Mouse (Mus musculus): Measurements from ENCODE around the gene Olfr303. TPM values are rescaled to one million over a fixed set of nuclear protein-coding genes. Genes with fewer than 3 reads are reported as not detected.
"Not testable (repeated sequence)": the region's sequence is repeated elsewhere in the genome, so short reads cannot be mapped to it uniquely, and the experiment has no call there.

Gene Olfr303
- total RNA-seq (2014; rRNA removed): not detected in 2 replicates
- not detected in 2 replicates for polyA plus RNA-seq (2012; rRNA removed)

- Histone ChIP-seq H3K27me3 (ENCODE audit: control insufficient read depth, insufficient read depth, low read length) (no peaks in the 10 kb centered on the region), H3K4me1 (ENCODE audit: control insufficient read depth, insufficient read depth, low read length) (no peaks in the 10 kb centered on the region), H3K36me3 (ENCODE audit: control insufficient read depth, insufficient read depth, low read length) (no peaks in the 10 kb centered on the region), H3K79me2 (ENCODE audit: control insufficient read depth, insufficient read depth, low read length) (no peaks in the 10 kb centered on the region), H3K9ac (ENCODE audit: low read depth, low read length) (no peak within 1 kb of the TSS), H3K4me3 (ENCODE audit: insufficient read depth, low read depth, low read length) (no peak within 1 kb of the TSS), H3K27ac (replicated peaks; ENCODE audit: insufficient read depth, low read depth, low read length) (no peak within 1 kb of the TSS)
- no peak for DNase-seq (ENCODE audit: extremely low read depth, low read depth, low spot score)
- no peak for TF ChIP-seq POLR2A (IDR thresholded peaks at IDR 0.05; ENCODE audit: extremely low read depth, insufficient read depth, low read length)
- TF ChIP-seq CTCF (IDR thresholded peaks at IDR 0.05; ENCODE audit: low read depth, low read length): no peak
Observed at GRCm38 (mm10) chr7:86397689-86398088, at the start of gene Olfr303. Olfr303 (minus strand) TSS chr7:86397789.

GRCm38 (mm10) chr7:86403546-86403945, 6.0 kb upstream of the Olfr303 start, which contains the start of gene Olfr301:
Olfr301 (plus strand) TSS chr7:86403846.
- no peak for DNase-seq (ENCODE audit: extremely low read depth, low read depth, low spot score)
- Histone ChIP-seq H3K27me3 (ENCODE audit: control insufficient read depth, insufficient read depth, low read length) (no peaks in the 10 kb centered on the region), H3K27ac (replicated peaks; ENCODE audit: insufficient read depth, low read depth, low read length) (no peak within 1 kb of the TSS), H3K36me3 (ENCODE audit: control insufficient read depth, insufficient read depth, low read length) (no peaks in the 10 kb centered on the region), H3K4me1 (ENCODE audit: control insufficient read depth, insufficient read depth, low read length) (no peaks in the 10 kb centered on the region), H3K79me2 (ENCODE audit: control insufficient read depth, insufficient read depth, low read length) (no peaks in the 10 kb centered on the region), H3K4me3 (ENCODE audit: insufficient read depth, low read depth, low read length) (no peak within 1 kb of the TSS), H3K9ac (ENCODE audit: low read depth, low read length) (no peak within 1 kb of the TSS)
- WGBS: 79% methylated on average over 2 of the region's 2 CpGs
- TF ChIP-seq CTCF (IDR thresholded peaks at IDR 0.05; ENCODE audit: low read depth, low read length) (no peak), POLR2A (IDR thresholded peaks at IDR 0.05; ENCODE audit: extremely low read depth, insufficient read depth, low read length) (no peak)

GRCm38 (mm10) chr7:86386558-86386957, 11.0 kb downstream of the Olfr303 start, which contains the start of gene Olfr304:
Olfr304 (minus strand) TSS chr7:86386658.
- 39% methylated on average over 1 of the region's 1 CpGs for WGBS
- no peak within 1 kb of the TSS for H3K9ac ChIP-seq (ENCODE audit: low read depth, low read length)

GRCm38 (mm10) chr7:86385769-86386168, 11.8 kb downstream of the Olfr303 start:
- Histone ChIP-seq H3K36me3 (ENCODE audit: control insufficient read depth, insufficient read depth, low read length) (no peaks in the 10 kb centered on the region), H3K27me3 (ENCODE audit: control insufficient read depth, insufficient read depth, low read length) (no peaks in the 10 kb centered on the region), H3K4me1 (ENCODE audit: control insufficient read depth, insufficient read depth, low read length) (no peaks in the 10 kb centered on the region), H3K9ac (ENCODE audit: low read depth, low read length) (no peak overlapping the region), H3K27ac (replicated peaks; ENCODE audit: insufficient read depth, low read depth, low read length) (no peak overlapping the region), H3K79me2 (ENCODE audit: control insufficient read depth, insufficient read depth, low read length) (no peaks in the 10 kb centered on the region), H3K4me3 (ENCODE audit: insufficient read depth, low read depth, low read length) (no peak overlapping the region)
- DNase-seq (ENCODE audit: extremely low read depth, low read depth, low spot score): no peak
- WGBS: 63% methylated on average over 3 of the region's 3 CpGs
- no peak for TF ChIP-seq CTCF (IDR thresholded peaks at IDR 0.05; ENCODE audit: low read depth, low read length)
- no peak for TF ChIP-seq POLR2A (IDR thresholded peaks at IDR 0.05; ENCODE audit: extremely low read depth, insufficient read depth, low read length)

More at GRCm38 (mm10) chr7:86386558-86386957, 11.0 kb downstream of the Olfr303 start, which contains the start of gene Olfr304:
- Histone ChIP-seq H3K27ac (replicated peaks; ENCODE audit: insufficient read depth, low read depth, low read length) (no peak within 1 kb of the TSS), H3K27me3 (ENCODE audit: control insufficient read depth, insufficient read depth, low read length) (no peaks in the 10 kb centered on the region), H3K79me2 (ENCODE audit: control insufficient read depth, insufficient read depth, low read length) (no peaks in the 10 kb centered on the region), H3K36me3 (ENCODE audit: control insufficient read depth, insufficient read depth, low read length) (no peaks in the 10 kb centered on the region), H3K4me1 (ENCODE audit: control insufficient read depth, insufficient read depth, low read length) (no peaks in the 10 kb centered on the region), H3K4me3 (ENCODE audit: insufficient read depth, low read depth, low read length) (no peak within 1 kb of the TSS)
- TF ChIP-seq CTCF (IDR thresholded peaks at IDR 0.05; ENCODE audit: low read depth, low read length): no peak
- TF ChIP-seq POLR2A (IDR thresholded peaks at IDR 0.05; ENCODE audit: extremely low read depth, insufficient read depth, low read length): no peak
- DNase-seq (ENCODE audit: extremely low read depth, low read depth, low spot score): no peak

GRCm38 (mm10) chr7:86366828-86367227, 30.8 kb downstream of the Olfr303 start, which contains the start of gene Olfr305:
Olfr305 (minus strand) TSS chr7:86366928.
- Histone ChIP-seq H3K79me2 (ENCODE audit: control insufficient read depth, insufficient read depth, low read length) (no peaks in the 10 kb centered on the region), H3K36me3 (ENCODE audit: control insufficient read depth, insufficient read depth, low read length) (no peaks in the 10 kb centered on the region), H3K4me1 (ENCODE audit: control insufficient read depth, insufficient read depth, low read length) (no peaks in the 10 kb centered on the region), H3K9ac (ENCODE audit: low read depth, low read length) (no peak within 1 kb of the TSS), H3K27me3 (ENCODE audit: control insufficient read depth, insufficient read depth, low read length) (no peaks in the 10 kb centered on the region), H3K27ac (replicated peaks; ENCODE audit: insufficient read depth, low read depth, low read length) (no peak within 1 kb of the TSS), H3K4me3 (ENCODE audit: insufficient read depth, low read depth, low read length) (no peak within 1 kb of the TSS)
- no peak for DNase-seq (ENCODE audit: extremely low read depth, low read depth, low spot score)
- WGBS: 76% methylated on average over 1 of the region's 1 CpGs
- TF ChIP-seq POLR2A (IDR thresholded peaks at IDR 0.05; ENCODE audit: extremely low read depth, insufficient read depth, low read length) (no peak), CTCF (IDR thresholded peaks at IDR 0.05; ENCODE audit: low read depth, low read length) (no peak)

- H3K4me1 ChIP-seq (ENCODE audit: control insufficient read depth, insufficient read depth, low read length): not testable (repeated sequence)
- 86% methylated on average over 9 of the region's 9 CpGs for WGBS
Observed at GRCm38 (mm10) chr7:86346296-86346695, 51.3 kb downstream of the Olfr303 start.

More at GRCm38 (mm10) chr7:86346296-86346695, 51.3 kb downstream of the Olfr303 start:
- H3K79me2 ChIP-seq (ENCODE audit: control insufficient read depth, insufficient read depth, low read length); H3K27me3 ChIP-seq (ENCODE audit: control insufficient read depth, insufficient read depth, low read length); DNase-seq (ENCODE audit: extremely low read depth, low read depth, low spot score); H3K27ac ChIP-seq (replicated peaks; ENCODE audit: insufficient read depth, low read depth, low read length); H3K4me3 ChIP-seq (ENCODE audit: insufficient read depth, low read depth, low read length); H3K9ac ChIP-seq (ENCODE audit: low read depth, low read length); H3K36me3 ChIP-seq (ENCODE audit: control insufficient read depth, insufficient read depth, low read length): not testable (repeated sequence)
